Comparison of ENCODE assay signal across 17 mouse cellular contexts in genomic region chr5:122192347-122192746, GRCm38 (mm10). TPM values are rescaled to one million over a fixed set of nuclear protein-coding genes. Genes with fewer than 3 reads are reported as not detected.
DNase-seq lines count a peak whose midpoint lies in the region; ATAC-seq and TF ChIP-seq lines count a peak whose summit lies in the region.
"Had no signal": no experiment of that assay in that cellular context is flagged by ENCODE, and none has a peak within 500 bp of the region (broad histone marks: within the 10 kb centered on the region; RNA-seq: fewer than 3 reads in every experiment).

No protein-coding gene starts in this region.

- no peaks in the 10 kb centered on the region; the same call in 1 of the 2 replicates for H3K4me1 ChIP-seq in spleen, adult 2 months (ENCODE audit: control insufficient read depth, insufficient read depth, insufficient read length)
- no peaks in the 10 kb centered on the region for H3K4me1 ChIP-seq in stomach, postnatal 0 days (replicated peaks; ENCODE audit: control insufficient read depth, insufficient read depth)
- H3K4me1 ChIP-seq in midbrain, embryonic 10.5 days = no peaks in the 10 kb centered on the region; the same call in 1 of the 2 replicates
- H3K4me1 ChIP-seq: hindbrain, embryonic 13.5 days; limb, embryonic 15.5 days; neural tube, embryonic 15.5 days had no signal

- no peak overlapping the region for H3K4me3 ChIP-seq in spleen, adult 2 months (ENCODE audit: extremely low read depth, insufficient read depth, insufficient read length)
- H3K4me3 ChIP-seq in stomach, postnatal 0 days (ENCODE audit: low read depth, low read length) = no peak overlapping the region
- no peak overlapping the region for H3K4me3 ChIP-seq in midbrain, embryonic 10.5 days
- H3K4me3 ChIP-seq: erythroblast, embryonic 14.5 days; heart, adult 2 months; hindbrain, embryonic 13.5 days; limb, embryonic 15.5 days; neural tube, embryonic 15.5 days had no signal

- H3K27me3 ChIP-seq in spleen, adult 2 months (ENCODE audit: control insufficient read depth, insufficient read depth, low read length) = no peaks in the 10 kb centered on the region
- H3K27me3 ChIP-seq in stomach, postnatal 0 days (ENCODE audit: control insufficient read depth, insufficient read depth, low read length) = no peaks in the 10 kb centered on the region
- H3K27me3 ChIP-seq in midbrain, embryonic 10.5 days (ENCODE audit: low read depth, poor library complexity, severe bottlenecking) = no peaks in the 10 kb centered on the region
- H3K27me3 ChIP-seq: hindbrain, embryonic 13.5 days; limb, embryonic 15.5 days; neural tube, embryonic 15.5 days had no signal

- WGBS in spleen, adult 2 months = 34% methylated on average over 4 of the region's 4 CpGs
- 24% methylated on average over 3 of the region's 4 CpGs for WGBS in stomach, postnatal 0 days
- WGBS in midbrain, embryonic 10.5 days = 55% methylated on average over 3 of the region's 4 CpGs

- no peak for ATAC-seq in stomach, postnatal 0 days (ENCODE audit: low FRiP score, low TSS enrichment)
- ATAC-seq: forebrain, embryonic 16.5 days had no signal

- H3K27ac ChIP-seq in spleen, adult 2 months (ENCODE audit: insufficient read depth, low read length) = peak overlapping the region; percentile 67
- no peak overlapping the region for H3K27ac ChIP-seq in stomach, postnatal 0 days (replicated peaks)
- H3K27ac ChIP-seq in midbrain, embryonic 10.5 days (replicated peaks) = no peak overlapping the region
- H3K27ac ChIP-seq: heart, adult 2 months; hindbrain, embryonic 13.5 days; limb, embryonic 15.5 days; neural tube, embryonic 15.5 days had no signal

- H3K36me3 ChIP-seq in spleen, adult 2 months (ENCODE audit: control insufficient read depth, insufficient read depth, low read length) = no peaks in the 10 kb centered on the region
- no peaks in the 10 kb centered on the region for H3K36me3 ChIP-seq in stomach, postnatal 0 days (ENCODE audit: control insufficient read depth, insufficient read depth, low read length)
- no peaks in the 10 kb centered on the region for H3K36me3 ChIP-seq in midbrain, embryonic 10.5 days
- H3K36me3 ChIP-seq: hindbrain, embryonic 13.5 days; limb, embryonic 15.5 days; neural tube, embryonic 15.5 days had no signal

- TF ChIP-seq POLR2A in spleen, adult 2 months (IDR thresholded peaks at IDR 0.05; ENCODE audit: low read depth, low read length) = no peak

- H3K9ac ChIP-seq in stomach, postnatal 0 days (ENCODE audit: low read length) = no peak overlapping the region
- H3K9ac ChIP-seq: hindbrain, embryonic 13.5 days; limb, embryonic 15.5 days; neural tube, embryonic 15.5 days had no signal

- no peaks in the 10 kb centered on the region for H3K9me3 ChIP-seq in stomach, postnatal 0 days (ENCODE audit: control insufficient read depth, low read length)
- no peaks in the 10 kb centered on the region for H3K9me3 ChIP-seq in midbrain, embryonic 10.5 days (replicated peaks)
- H3K9me3 ChIP-seq: hindbrain, embryonic 13.5 days; limb, embryonic 15.5 days; neural tube, embryonic 15.5 days had no signal

- peak in 1 of 2 experiments; percentile 38 for DNase-seq in spleen, adult 2 months (ENCODE audit: low read depth in 1 of 2, low spot score in 2 of 2)
- no peak for DNase-seq in spleen, adult 18-20 months
- peak; percentile 74 for DNase-seq in ES-CJ7 (ENCODE audit: low read depth, low spot score)
- peak; percentile 59 for DNase-seq in induced T-regulatory cell, adult 2 months (ENCODE audit: low read depth)
- DNase-seq in stomach, postnatal 0 days (ENCODE audit: low spot score) = no peak
- no peak for DNase-seq in urinary bladder, postnatal 4 days (ENCODE audit: low spot score in 2 of 2)
- no peak for DNase-seq in midbrain, embryonic 10.5 days (ENCODE audit: low spot score)
- DNase-seq: cerebellum, postnatal 10 days; heart, adult 2 months; kidney, adult 11 months; lung, postnatal 10 days; thymus, adult 18-20 months had no signal

- H3K4me2 ChIP-seq in stomach, postnatal 0 days (replicated peaks; ENCODE audit: low read depth) = no peak overlapping the region
- H3K4me2 ChIP-seq: hindbrain, embryonic 13.5 days; limb, embryonic 15.5 days; neural tube, embryonic 15.5 days had no signal

- peak; percentile 32; the same call in 1 of the 2 replicates for TF ChIP-seq CTCF in spleen, adult 2 months (IDR thresholded peaks at IDR 0.05; ENCODE audit: extremely low read depth, insufficient read depth, insufficient read length, insufficient replicate concordance)
- TF ChIP-seq CTCF in stomach, postnatal 0 days (IDR thresholded peaks at IDR 0.05; ENCODE audit: low read depth) = peak; percentile 24; the same call in 1 of the 2 replicates

- TF ChIP-seq EP300 in stomach, postnatal 0 days (optimal IDR thresholded peaks at IDR 0.05) = no peak

RNA-seq across cellular contexts. Expression of gene Hvcn1, which starts 14.3 kb away (rescaled TPM):
- 174 and 200 TPM in 2 replicates for polyA plus RNA-seq in spleen, adult 2 months (2012; rRNA removed)
- polyA plus RNA-seq in stomach, postnatal 0 days (2015; fragmentation: Nextera tagmentation; extraction: Ambion mirVana) = 2.8 and 3.1 TPM in 2 replicates
- polyA plus RNA-seq in midbrain, embryonic 10.5 days (2016; fragmentation: Nextera tagmentation; extraction: Ambion mirVana) = 17.7 TPM in 2 replicates

RNA-seq across cellular contexts. Expression of gene Ppp1cc, which starts 34.3 kb away (rescaled TPM):
- polyA plus RNA-seq in spleen, adult 2 months (2012; rRNA removed) = 73.9 and 90.0 TPM in 2 replicates
- polyA plus RNA-seq in stomach, postnatal 0 days (2015; fragmentation: Nextera tagmentation; extraction: Ambion mirVana) = 104 and 112 TPM in 2 replicates
- 320 and 339 TPM in 2 replicates for polyA plus RNA-seq in midbrain, embryonic 10.5 days (2016; fragmentation: Nextera tagmentation; extraction: Ambion mirVana)

RNA-seq across cellular contexts. Expression of gene Ccdc63, which starts 51.7 kb away (rescaled TPM):
- polyA plus RNA-seq in spleen, adult 2 months (2012; rRNA removed) = 0.12 and 0.16 TPM in 2 replicates
- polyA plus RNA-seq in stomach, postnatal 0 days (2015; fragmentation: Nextera tagmentation; extraction: Ambion mirVana) = 0.07 TPM in 2 replicates
- not detected in 2 replicates for polyA plus RNA-seq in midbrain, embryonic 10.5 days (2016; fragmentation: Nextera tagmentation; extraction: Ambion mirVana)
- polyA plus RNA-seq: erythroblast, embryonic 14.5 days; forebrain, embryonic 16.5 days; hindbrain, embryonic 13.5 days had no signal

Comparison
In these comparisons a context has a peak if more than half of its experiments do, and no peak if none do; other contexts are left out.
1. DNase-seq: peak in ES-CJ7 (single experiment) and induced T-regulatory cell, adult 2 months (single experiment); none in spleen, adult 18-20 months (0 of 2), stomach, postnatal 0 days (single experiment), urinary bladder, postnatal 4 days (0 of 2) and midbrain, embryonic 10.5 days (single experiment).